Mouse (Mus musculus) lung, postnatal 0 days (tissue): Measurements from ENCODE around the gene Lrp6. TPM values are rescaled to one million over a fixed set of nuclear protein-coding genes. Genes with fewer than 3 reads are reported as not detected.

Source experiments
- ATAC-seq: fragments of 200-750 bp; cut with Nextera tagmentation; 2 replicates; pipeline ENCODE4 v1.8.0; 2017; ENCODE audit warnings: moderate library complexity
- DNase-seq: peaks from one replicate; pipeline ENCODE4 v3.0.0-alpha.2; 2016; ENCODE audit warnings: low spot score
- H3K27ac ChIP-seq: fragments of 300-500 bp; sonication (generic); 2 replicates; pipeline ENCODE4 v1.5.1; 2014; ENCODE audit warnings: antibody characterized with exemption, mild to moderate bottlenecking, low read length, mixed read lengths
- H3K27me3 ChIP-seq: fragments of 300-500 bp; sonication (generic); replicated peaks from 2 replicates; pipeline ENCODE4 v1.6.1; 2014; ENCODE audit warnings: low read length, mixed read lengths; ENCODE audit not compliant: insufficient read depth
- H3K36me3 ChIP-seq: fragments of 300-500 bp; sonication (generic); 2 replicates; pipeline ENCODE4 v1.6.1; 2014; ENCODE audit warnings: low read length, mixed read lengths; ENCODE audit not compliant: insufficient read depth
- H3K4me1 ChIP-seq: fragments of 300-500 bp; sonication (generic); 2 replicates; pipeline ENCODE4 v1.6.1; 2014; ENCODE audit warnings: antibody characterized with exemption, low read depth, low read length, mixed read lengths; ENCODE audit not compliant: insufficient read depth
- H3K4me2 ChIP-seq: fragments of 300-500 bp; sonication (generic); replicated peaks from 2 replicates; pipeline ENCODE4 v1.6.1; 2014; ENCODE audit warnings: low read depth, mild to moderate bottlenecking, low read length, moderate library complexity, mixed read lengths
- H3K4me3 ChIP-seq: fragments of 300-500 bp; sonication (generic); 2 replicates; pipeline ENCODE4 v1.5.1; 2014; ENCODE audit warnings: low read depth, low read length
- H3K9ac ChIP-seq: fragments of 300-500 bp; sonication (generic); replicated peaks from 2 replicates; pipeline ENCODE4 v1.6.1; 2014; ENCODE audit warnings: low read depth, mild to moderate bottlenecking
- H3K9me3 ChIP-seq: fragments of 300-500 bp; sonication (generic); 2 replicates; pipeline ENCODE4 v1.6.1; 2016; ENCODE audit warnings: low read length, mixed read lengths
- CTCF ChIP-seq: IDR thresholded peaks from 2 replicates; pipeline ENCODE4 v1.5.1; 2016; ENCODE audit warnings: antibody characterized with exemption, mild to moderate bottlenecking
- EP300 ChIP-seq: IDR thresholded peaks from 2 replicates; pipeline ENCODE4 v1.6.1; 2016; ENCODE audit warnings: antibody characterized with exemption, mild to moderate bottlenecking, control low read depth
- WGBS: fragments of 180-500 bp; shearing (Covaris S2); extraction: QIAGEN DNeasy Blood & Tissue Kit; methylation state at CpG from one replicate; pipeline ENCODE4 v1.1.7; 2014; 5-methylcytosine and 5-hydroxymethylcytosine counted together
- polyA plus RNA-seq: library from polyadenylated mRNA; unstranded; fragments of >200 nt; fragmentation: Nextera tagmentation; extraction: Ambion mirVana; gene quantifications from 2 replicates; pipeline ENCODE4 v1.2.1, GENCODE M21; 2015

Lrp6 gene
- polyA plus RNA-seq, 1 experiment from 2014 or later, result 17.0 TPM

- WGBS, result 82% methylated on average over 5 of the region's 5 CpGs
- Histone ChIP-seq H3K27me3 (no peaks in the 10 kb centered on the region), H3K4me2 (no peak overlapping the region), H3K4me3 (no peak overlapping the region), H3K4me1 (no peaks in the 10 kb centered on the region), H3K27ac (no peak overlapping the region), H3K9me3 (no peaks in the 10 kb centered on the region), H3K9ac (no peak overlapping the region), H3K36me3 (no peaks in the 10 kb centered on the region)
- ATAC-seq (no peak), DNase-seq (no peak)
- TF ChIP-seq CTCF, result no peak
- TF ChIP-seq EP300, result no peak
Observed at GRCm38 (mm10) chr6:134428455-134428854, 138.3 kb downstream of the Lrp6 start.

GRCm38 (mm10) chr6:134427165-134427564, 139.6 kb downstream of the Lrp6 start:
- Histone ChIP-seq H3K9ac (no peak overlapping the region), H3K27me3 (no peaks in the 10 kb centered on the region), H3K9me3 (no peaks in the 10 kb centered on the region), H3K4me3 (no peak overlapping the region), H3K27ac (no peak overlapping the region), H3K4me1 (no peaks in the 10 kb centered on the region), H3K36me3 (no peaks in the 10 kb centered on the region), H3K4me2 (no peak overlapping the region)
- TF ChIP-seq CTCF, result peak; percentile 62
- TF ChIP-seq EP300, result no peak
- DNase-seq (no peak), ATAC-seq (no peak)
- whole genome bisulfite sequencing, result 61% methylated on average over 3 of the region's 3 CpGs

GRCm38 (mm10) chr6:134425216-134425717, 141.5 kb downstream of the Lrp6 start:
- H3K9ac ChIP-seq, result no peak overlapping the region
- H3K9me3 ChIP-seq, result no peaks in the 10 kb centered on the region
- H3K4me3 ChIP-seq, result no peak overlapping the region; the same call in 1 of the 2 replicates
- no peaks in the 10 kb centered on the region for H3K36me3 ChIP-seq
- no peaks in the 10 kb centered on the region for H3K27me3 ChIP-seq
- no peak overlapping the region for H3K27ac ChIP-seq
- 23% methylated on average over 11 of the region's 11 CpGs for WGBS
- peak; percentile 82 for ATAC-seq
- H3K4me2 ChIP-seq, result 0 out of 2 replicates have a peak overlapping the region, but pooled peaks have one; percentile 22
- DNase-seq, result peak; percentile 79
- peak; percentile 85 for TF ChIP-seq CTCF
- TF ChIP-seq EP300, result no peak
- H3K4me1 ChIP-seq, result no peaks in the 10 kb centered on the region

GRCm38 (mm10) chr6:134421921-134422320, 144.8 kb downstream of the Lrp6 start:
- H3K4me1 ChIP-seq, result no peaks in the 10 kb centered on the region
- no peaks in the 10 kb centered on the region for H3K36me3 ChIP-seq
- no peak overlapping the region for H3K27ac ChIP-seq
- DNase-seq (no peak), ATAC-seq (no peak)
- no peaks in the 10 kb centered on the region for H3K27me3 ChIP-seq
- TF ChIP-seq CTCF (no peak), EP300 (no peak)
- no peaks in the 10 kb centered on the region for H3K9me3 ChIP-seq
- no peak overlapping the region for H3K4me2 ChIP-seq
- H3K9ac ChIP-seq, result no peak overlapping the region
- H3K4me3 ChIP-seq, result no peak overlapping the region
- 73% methylated on average over 6 of the region's 6 CpGs for WGBS

GRCm38 (mm10) chr6:134420375-134420774, 146.4 kb downstream of the Lrp6 start:
- Histone ChIP-seq H3K9ac (no peak overlapping the region), H3K4me2 (no peak overlapping the region), H3K27me3 (no peaks in the 10 kb centered on the region), H3K9me3 (no peaks in the 10 kb centered on the region), H3K4me1 (no peaks in the 10 kb centered on the region), H3K4me3 (no peak overlapping the region), H3K36me3 (no peaks in the 10 kb centered on the region), H3K27ac (no peak overlapping the region)
- TF ChIP-seq EP300 (no peak), CTCF (no peak)
- DNase-seq (peak; percentile 36), ATAC-seq (peak; percentile 48)
- WGBS, result 35% methylated on average over 8 of the region's 8 CpGs

- no peaks in the 10 kb centered on the region for H3K9me3 ChIP-seq
- no peak overlapping the region for H3K27ac ChIP-seq
- H3K9ac ChIP-seq, result no peak overlapping the region
- H3K4me1 ChIP-seq, result no peaks in the 10 kb centered on the region; the same call in 1 of the 2 replicates
- no peak overlapping the region for H3K4me2 ChIP-seq
- H3K4me3 ChIP-seq, result no peak overlapping the region
- no peak for ATAC-seq
- no peak for DNase-seq
- H3K27me3 ChIP-seq, result no peaks in the 10 kb centered on the region
- no peaks in the 10 kb centered on the region for H3K36me3 ChIP-seq
- TF ChIP-seq EP300 (no peak), CTCF (no peak)
- 51% methylated on average over 3 of the region's 3 CpGs for WGBS
Observed at GRCm38 (mm10) chr6:134417886-134418285, 148.9 kb downstream of the Lrp6 start.

- no peak overlapping the region for H3K4me2 ChIP-seq
- ATAC-seq, result no peak
- no peak overlapping the region for H3K27ac ChIP-seq
- H3K27me3 ChIP-seq, result no peaks in the 10 kb centered on the region
- no peak overlapping the region for H3K9ac ChIP-seq
- no peaks in the 10 kb centered on the region for H3K36me3 ChIP-seq
- H3K4me1 ChIP-seq, result no peaks in the 10 kb centered on the region; the same call in 1 of the 2 replicates
- TF ChIP-seq CTCF (no peak), EP300 (no peak)
- no peaks in the 10 kb centered on the region for H3K9me3 ChIP-seq
- no peak for DNase-seq
- no peak overlapping the region for H3K4me3 ChIP-seq
- 72% methylated on average over 3 of the region's 3 CpGs for WGBS
Observed at GRCm38 (mm10) chr6:134416556-134417105, 150.1 kb downstream of the Lrp6 start.
